Mouse (Mus musculus) kidney, embryonic 16.5 days (tissue): ENCODE measurements around the gene Tcf3. TPM values are rescaled to one million over a fixed set of nuclear protein-coding genes. Genes with fewer than 3 reads are reported as not detected.

Experiments
- ATAC-seq: fragments of 200-750 bp; cut with Nextera tagmentation; 2 replicates; pipeline ENCODE4 v1.8.0; 2017; ENCODE audit warnings: moderate TSS enrichment; ENCODE audit not compliant: low FRiP score, low TSS enrichment
- H3K27ac ChIP-seq: fragments of 300-500 bp; sonication (generic); 2 replicates; pipeline ENCODE4 v1.5.1; 2014; ENCODE audit warnings: low read length
- H3K27me3 ChIP-seq: fragments of 300-500 bp; sonication (generic); 2 replicates; pipeline ENCODE4 v1.6.1; 2014; ENCODE audit warnings: low read length, control low read depth, mixed read lengths; ENCODE audit not compliant: insufficient read depth
- H3K36me3 ChIP-seq: fragments of 300-500 bp; sonication (generic); 2 replicates; pipeline ENCODE4 v1.6.1; 2014; ENCODE audit warnings: low read length, control low read depth, mixed read lengths; ENCODE audit not compliant: insufficient read depth
- H3K4me1 ChIP-seq: fragments of 300-500 bp; sonication (generic); 2 replicates; pipeline ENCODE4 v1.6.1; 2014; ENCODE audit warnings: low read length, control low read depth, mixed read lengths; ENCODE audit not compliant: insufficient read depth
- H3K4me2 ChIP-seq: fragments of 300-500 bp; sonication (generic); replicated peaks from 2 replicates; pipeline ENCODE4 v1.6.1; 2014; ENCODE audit warnings: low read depth, low read length
- H3K4me3 ChIP-seq: fragments of 300-500 bp; sonication (generic); 2 replicates; pipeline ENCODE4 v1.5.1; 2014; ENCODE audit warnings: mild to moderate bottlenecking, low read length
- H3K9ac ChIP-seq: fragments of 300-500 bp; sonication (generic); replicated peaks from 2 replicates; pipeline ENCODE4 v1.6.1; 2014; ENCODE audit warnings: low read length
- H3K9me3 ChIP-seq: fragments of 300-500 bp; sonication (generic); 2 replicates; pipeline ENCODE4 v1.6.1; 2016; ENCODE audit warnings: low read length, control low read depth
- WGBS: fragments of 180-500 bp; shearing (Covaris S2); extraction: QIAGEN DNeasy Blood & Tissue Kit; methylation state at CpG from one replicate; pipeline ENCODE4 v1.1.7; 2014; 5-methylcytosine and 5-hydroxymethylcytosine counted together
- microRNA-seq: library from miRNA; unstranded; fragments of <30 nt; microRNA quantifications from one replicate; pipeline ENCODE4, GENCODE M21; 2016
- polyA plus RNA-seq: library from polyadenylated mRNA; unstranded; fragments of >200 nt; fragmentation: Nextera tagmentation; extraction: Ambion mirVana; gene quantifications from 2 replicates; pipeline ENCODE4 v1.2.1, GENCODE M21; 2015

The Tcf3 gene
- polyA plus RNA-seq, 1 experiment from 2014 or later = 118 TPM

DNA sequence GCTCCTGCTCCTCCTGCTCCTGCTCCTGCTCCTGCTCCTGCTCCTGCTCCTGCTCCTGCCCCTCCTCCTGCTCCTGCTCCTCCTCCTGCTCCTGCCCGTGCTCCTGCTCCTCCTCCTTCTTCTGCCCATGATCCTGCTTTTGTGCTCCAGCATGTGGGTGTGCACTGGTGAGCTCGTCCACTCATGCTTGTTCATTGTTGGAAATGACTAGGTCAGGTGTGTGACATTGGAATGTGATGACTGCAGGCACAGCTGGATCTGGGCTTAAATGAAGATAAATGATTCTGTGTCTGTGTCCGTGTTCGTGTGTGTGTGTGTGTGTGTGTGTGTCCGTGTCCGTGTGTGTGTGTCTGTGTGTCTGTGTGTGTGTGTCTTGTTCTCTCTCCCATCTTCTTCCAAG, 65.1 kb downstream of the Tcf3 start:
- no peaks in the 10 kb centered on the region for H3K27me3 ChIP-seq
- H3K4me2 ChIP-seq = no peak overlapping the region
- no peak overlapping the region for H3K27ac ChIP-seq
- 0 out of 2 replicates have a peak, but pooled peaks cover 3% of the 10 kb centered on the region for H3K4me1 ChIP-seq
- H3K36me3 ChIP-seq = no peaks in the 10 kb centered on the region
- no peak for ATAC-seq
- H3K9ac ChIP-seq = no peak overlapping the region
- H3K9me3 ChIP-seq = no peaks in the 10 kb centered on the region
- 93% methylated on average over 6 of the region's 6 CpGs for WGBS
- H3K4me3 ChIP-seq = no peak overlapping the region

DNA sequence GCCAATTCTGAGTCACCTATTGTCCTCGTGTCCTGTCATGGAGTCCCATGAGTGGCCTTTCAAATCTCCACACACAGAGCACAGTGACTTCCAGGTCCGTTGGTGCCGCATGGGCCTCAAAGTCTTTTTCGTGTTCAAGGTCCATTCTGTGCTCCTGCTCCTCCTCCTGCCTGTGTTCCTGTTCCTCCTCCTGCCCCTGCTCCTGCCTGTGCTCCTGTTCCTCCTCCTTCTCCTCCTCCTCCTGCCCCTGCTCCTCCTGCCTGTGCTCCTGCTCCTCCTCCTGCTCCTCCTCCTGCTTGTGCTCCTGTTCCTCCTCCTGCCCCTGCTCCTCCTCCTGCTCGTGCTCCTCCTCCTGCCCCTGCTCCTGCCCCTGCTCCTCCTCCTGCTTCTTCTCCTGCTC, 65.5 kb downstream of the Tcf3 start:
- H3K9me3 ChIP-seq = no peaks in the 10 kb centered on the region
- H3K27me3 ChIP-seq = peaks cover 2% of the 10 kb centered on the region; the same call in 1 of the 2 replicates
- H3K4me1 ChIP-seq = 0 out of 2 replicates have a peak, but pooled peaks cover 3% of the 10 kb centered on the region
- H3K36me3 ChIP-seq = no peaks in the 10 kb centered on the region
- no peak overlapping the region for H3K27ac ChIP-seq
- H3K9ac ChIP-seq = no peak overlapping the region
- whole genome bisulfite sequencing = 43% methylated on average over 5 of the region's 5 CpGs
- no peak for ATAC-seq
- no peak overlapping the region for H3K4me2 ChIP-seq
- no peak overlapping the region for H3K4me3 ChIP-seq

DNA sequence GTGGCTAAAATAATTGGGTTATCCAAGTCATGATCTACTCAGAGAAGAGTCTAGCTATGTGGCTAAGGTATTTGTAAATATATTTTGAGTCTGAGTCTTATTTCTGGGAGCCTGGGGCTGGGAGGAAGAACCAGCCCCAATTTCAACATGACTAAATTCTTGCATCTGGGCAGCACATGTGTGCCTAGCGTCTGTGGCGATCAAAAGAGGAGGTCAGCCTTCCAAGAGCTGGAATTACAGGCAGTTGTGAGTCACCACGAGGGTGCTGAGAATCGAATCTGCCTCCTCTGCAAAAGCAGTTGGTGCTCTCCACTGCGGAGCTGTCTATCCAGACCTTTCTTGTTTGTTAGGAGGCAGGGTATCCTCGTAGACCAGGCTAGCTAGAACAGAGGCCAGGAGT, 67.7 kb downstream of the Tcf3 start:
- no peak for ATAC-seq
- Histone ChIP-seq H3K36me3 (no peaks in the 10 kb centered on the region), H3K9me3 (no peaks in the 10 kb centered on the region), H3K4me3 (no peak overlapping the region), H3K4me1 (no peaks in the 10 kb centered on the region), H3K27me3 (peaks cover 5% of the 10 kb centered on the region; the same call in 1 of the 2 replicates), H3K4me2 (no peak overlapping the region), H3K27ac (no peak overlapping the region), H3K9ac (no peak overlapping the region)
- WGBS = 70% methylated on average over 6 of the region's 6 CpGs

DNA sequence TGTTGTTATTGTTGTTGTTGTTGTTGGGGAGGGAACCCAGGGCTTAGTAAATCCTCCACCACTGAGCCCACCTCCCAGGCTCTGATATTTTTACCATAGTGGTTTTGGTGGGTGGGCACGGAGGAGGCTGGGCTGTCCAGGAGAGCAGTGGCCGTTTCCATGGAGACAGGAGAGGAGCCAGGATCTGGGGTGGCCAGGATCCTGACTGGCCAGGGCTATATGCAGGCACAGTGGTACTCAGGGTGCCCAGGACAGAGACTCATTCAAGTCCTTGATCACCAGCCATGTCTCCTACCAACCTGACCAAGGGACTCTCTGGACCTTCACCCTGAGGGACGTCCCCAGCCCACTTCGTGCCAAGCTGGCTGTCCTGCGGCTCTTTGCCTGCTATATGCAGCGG, 69.7 kb downstream of the Tcf3 start:
- Histone ChIP-seq H3K4me3 (no peak overlapping the region), H3K36me3 (no peaks in the 10 kb centered on the region), H3K4me2 (no peak overlapping the region), H3K4me1 (no peaks in the 10 kb centered on the region), H3K9ac (no peak overlapping the region), H3K27me3 (peaks cover 11% of the 10 kb centered on the region), H3K27ac (no peak overlapping the region), H3K9me3 (no peaks in the 10 kb centered on the region)
- 44% methylated on average over 6 of the region's 6 CpGs for WGBS
- peak; percentile 28; the same call in 1 of the 2 replicates for ATAC-seq

Small RNA genes within 50 kb of the gene (microRNA-seq; reads per million reads assigned to microRNA genes)
- gene Gm22721 = not detected

Other genes starting within 250 kb of the Tcf3 start
- 72.2 and 74.6 TPM in 2 replicates for gene Mum1, start 207.2 kb downstream of the Tcf3 start, polyA plus RNA-seq
- gene Ndufs7, start 184.5 kb downstream of the Tcf3 start, polyA plus RNA-seq = 398 and 444 TPM in 2 replicates
- 38.1 and 38.3 TPM in 2 replicates for gene Gamt, start 172.6 kb downstream of the Tcf3 start, polyA plus RNA-seq
- 52.7 and 55.4 TPM in 2 replicates for gene Dazap1, start 172.2 kb downstream of the Tcf3 start, polyA plus RNA-seq
- 899 and 901 TPM in 2 replicates for gene Rps15, start 141.2 kb downstream of the Tcf3 start, polyA plus RNA-seq
- gene Apc2, start 137.7 kb downstream of the Tcf3 start, polyA plus RNA-seq = 1.6 and 1.9 TPM in 2 replicates
- 52.9 and 54.8 TPM in 2 replicates for gene 2310011J03Rik, start 113.1 kb downstream of the Tcf3 start, polyA plus RNA-seq
- gene Pcsk4, start 104.1 kb downstream of the Tcf3 start, polyA plus RNA-seq = 8.6 and 8.8 TPM in 2 replicates
- 11.0 and 11.5 TPM in 2 replicates for gene Reep6, start 103.7 kb downstream of the Tcf3 start, polyA plus RNA-seq
- 4.8 and 5.4 TPM in 2 replicates for gene Adamtsl5, start 85.2 kb downstream of the Tcf3 start, polyA plus RNA-seq
- 0.97 and 1.2 TPM in 2 replicates for gene Plk5, start 77.2 kb downstream of the Tcf3 start, polyA plus RNA-seq
- 3.8 and 5.1 TPM in 2 replicates for gene Mex3d, start 46.0 kb downstream of the Tcf3 start, polyA plus RNA-seq
- gene Mbd3, start 34.1 kb downstream of the Tcf3 start, polyA plus RNA-seq = 266 and 277 TPM in 2 replicates
- gene Uqcr11, start 26.8 kb downstream of the Tcf3 start, polyA plus RNA-seq = 840 and 906 TPM in 2 replicates
- gene Onecut3, start 61.2 kb upstream of the Tcf3 start, polyA plus RNA-seq = not detected in 2 replicates
- 0.32 and 0.34 TPM in 2 replicates for gene Atp8b3, start 105.5 kb upstream of the Tcf3 start, polyA plus RNA-seq
- gene Rexo1, start 127.9 kb upstream of the Tcf3 start, polyA plus RNA-seq = 27.2 and 29.8 TPM in 2 replicates
- gene Klf16, start 143.7 kb upstream of the Tcf3 start, polyA plus RNA-seq = 10.4 and 11.6 TPM in 2 replicates
- gene Abhd17a, start 156.7 kb upstream of the Tcf3 start, polyA plus RNA-seq = 86.5 and 89.2 TPM in 2 replicates
- 113 and 117 TPM in 2 replicates for gene Scamp4, start 169.2 kb upstream of the Tcf3 start, polyA plus RNA-seq
- gene Adat3, start 169.2 kb upstream of the Tcf3 start, polyA plus RNA-seq = 8.7 and 10.4 TPM in 2 replicates
- gene Gm49322, start 172.4 kb upstream of the Tcf3 start, polyA plus RNA-seq = 4.2 and 4.8 TPM in 2 replicates
- gene Csnk1g2, start 189.2 kb upstream of the Tcf3 start, polyA plus RNA-seq = 30.8 and 93.6 TPM in 2 replicates
- gene Btbd2, start 223.4 kb upstream of the Tcf3 start, polyA plus RNA-seq = 21.0 and 74.8 TPM in 2 replicates
- 71.1 and 108 TPM in 2 replicates for gene Mknk2, start 244.5 kb upstream of the Tcf3 start, polyA plus RNA-seq